Mouse (Mus musculus) midbrain, embryonic 13.5 days (tissue): Measurements from ENCODE around the gene Arhgap10. TPM values are rescaled to one million over a fixed set of nuclear protein-coding genes. Genes with fewer than 3 reads are reported as not detected.

ENCODE experiments used
- ATAC-seq: fragments of 200-750 bp; cut with Nextera tagmentation; 2 replicates; pipeline ENCODE4 v1.8.0; 2017; ENCODE audit warnings: mild to moderate bottlenecking, moderate TSS enrichment, moderate library complexity
- H3K27ac ChIP-seq: fragments of 300-500 bp; sonication (generic); 2 replicates; pipeline ENCODE4 v1.5.1; 2015; ENCODE audit warnings: inconsistent platforms, mild to moderate bottlenecking, moderate library complexity
- H3K27me3 ChIP-seq: fragments of 300-500 bp; sonication (generic); 2 replicates; pipeline ENCODE4 v1.6.1; 2015; ENCODE audit warnings: mild to moderate bottlenecking, inconsistent platforms
- H3K36me3 ChIP-seq: fragments of 300-500 bp; sonication (generic); 2 replicates; pipeline ENCODE4 v1.6.1; 2015; ENCODE audit warnings: mild to moderate bottlenecking, inconsistent platforms
- H3K4me1 ChIP-seq: fragments of 300-500 bp; sonication (generic); replicated peaks from 2 replicates; pipeline ENCODE4 v1.6.1; 2015; ENCODE audit warnings: inconsistent platforms
- H3K4me2 ChIP-seq: fragments of 300-500 bp; sonication (generic); replicated peaks from 2 replicates; pipeline ENCODE4 v1.6.1; 2015; ENCODE audit warnings: moderate library complexity, mild to moderate bottlenecking, inconsistent platforms
- H3K4me3 ChIP-seq: fragments of 300-500 bp; sonication (generic); replicated peaks from 2 replicates; pipeline ENCODE4 v1.5.1; 2015; ENCODE audit warnings: mild to moderate bottlenecking, inconsistent platforms
- H3K9ac ChIP-seq: fragments of 300-500 bp; sonication (generic); replicated peaks from 2 replicates; pipeline ENCODE4 v1.6.1; 2015; ENCODE audit warnings: mild to moderate bottlenecking, inconsistent platforms
- H3K9me3 ChIP-seq: fragments of 300-500 bp; sonication (generic); 2 replicates; pipeline ENCODE4 v1.6.1; 2016; ENCODE audit warnings: mild to moderate bottlenecking, inconsistent platforms
- WGBS: fragments of 180-500 bp; shearing (Covaris S2); methylation state at CpG from one replicate; pipeline ENCODE4 v1.1.7; 2015; 5-methylcytosine and 5-hydroxymethylcytosine counted together
- polyA plus RNA-seq: library from polyadenylated mRNA; unstranded; fragments of >200 nt; fragmentation: Nextera tagmentation; extraction: Ambion mirVana; gene quantifications from 2 replicates; pipeline ENCODE4 v1.2.1, GENCODE M21; 2015

The Arhgap10 gene
- polyA plus RNA-seq, 1 experiment from 2014 or later = 4.7 TPM

- ATAC-seq = no peak
These were observed 233.3 kb downstream of the Arhgap10 start for GRCm38 (mm10) chr8:77284473-77284872.

DNA sequence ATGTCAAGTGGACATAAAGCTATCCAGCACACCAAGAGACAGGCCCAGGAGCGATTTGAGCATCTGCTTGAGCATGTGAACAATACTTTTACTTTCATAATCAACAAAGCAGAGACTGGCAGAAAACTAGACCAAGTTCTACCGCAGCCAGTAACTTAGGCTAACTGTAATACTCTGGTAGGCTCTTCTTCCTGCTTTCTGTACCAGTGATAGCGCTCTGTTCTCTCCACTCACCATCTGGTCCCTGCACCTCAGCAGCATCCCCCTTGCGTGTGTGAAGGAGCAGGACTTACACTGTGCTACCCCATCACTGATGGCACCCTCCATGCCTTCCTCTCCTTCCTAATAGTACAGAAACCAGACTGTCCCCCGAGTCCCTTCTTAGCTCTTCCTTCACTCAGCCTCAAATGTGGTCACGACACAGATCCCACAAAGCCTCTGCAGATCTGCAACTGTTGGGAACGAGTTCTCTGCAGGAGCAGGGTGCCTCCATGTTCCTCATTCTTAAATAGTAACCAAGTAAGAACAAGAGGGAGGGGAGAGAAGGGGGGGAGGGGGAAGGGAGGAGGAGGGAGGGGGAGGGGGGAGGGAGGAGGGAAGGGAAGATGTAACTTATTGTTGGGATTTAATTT is 235.0 kb downstream of the Arhgap10 start:
- Histone ChIP-seq H3K4me3 (no peak overlapping the region), H3K9me3 (no peaks in the 10 kb centered on the region), H3K4me1 (no peaks in the 10 kb centered on the region), H3K4me2 (no peak overlapping the region), H3K9ac (no peak overlapping the region), H3K27me3 (no peaks in the 10 kb centered on the region), H3K27ac (no peak overlapping the region), H3K36me3 (no peaks in the 10 kb centered on the region)
- whole genome bisulfite sequencing = 86% methylated on average over 7 of the region's 7 CpGs
- no peak for ATAC-seq

More at GRCm38 (mm10) chr8:77284473-77284872, 233.3 kb downstream of the Arhgap10 start:
- Histone ChIP-seq H3K36me3 (no peaks in the 10 kb centered on the region), H3K9me3 (no peaks in the 10 kb centered on the region), H3K27me3 (no peaks in the 10 kb centered on the region), H3K4me2 (no peak overlapping the region), H3K4me1 (no peaks in the 10 kb centered on the region), H3K4me3 (no peak overlapping the region), H3K27ac (no peak overlapping the region), H3K9ac (no peak overlapping the region)
- WGBS = 77% methylated on average over 3 of the region's 3 CpGs

DNA sequence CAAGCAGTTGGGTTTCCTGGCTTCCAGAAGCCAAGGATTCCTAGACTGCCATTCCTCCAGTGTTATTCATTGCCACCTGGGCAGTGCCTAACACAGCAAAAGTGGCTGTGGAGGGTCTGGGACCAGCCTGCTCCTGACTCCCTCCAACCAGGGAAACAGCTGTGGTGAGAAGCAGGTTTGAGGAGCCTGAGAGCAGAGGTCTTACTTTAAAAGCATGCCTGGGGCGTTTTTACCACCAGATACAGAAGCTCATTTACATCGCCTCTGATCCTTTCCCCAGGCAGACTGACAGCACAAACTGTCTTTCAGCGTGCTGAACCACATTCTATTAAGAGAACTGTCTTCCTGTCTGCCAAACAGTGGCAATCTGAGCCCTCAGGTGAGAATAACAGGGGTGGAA is 237.8 kb downstream of the Arhgap10 start:
- no peak overlapping the region for H3K27ac ChIP-seq
- H3K4me3 ChIP-seq = no peak overlapping the region
- no peak overlapping the region for H3K9ac ChIP-seq
- no peaks in the 10 kb centered on the region for H3K9me3 ChIP-seq
- H3K27me3 ChIP-seq = no peaks in the 10 kb centered on the region
- 66% methylated on average over 3 of the region's 3 CpGs for WGBS
- no peak overlapping the region for H3K4me2 ChIP-seq
- peak; percentile 51; the same call in 1 of the 2 replicates for ATAC-seq
- no peaks in the 10 kb centered on the region for H3K36me3 ChIP-seq
- no peaks in the 10 kb centered on the region for H3K4me1 ChIP-seq

DNA sequence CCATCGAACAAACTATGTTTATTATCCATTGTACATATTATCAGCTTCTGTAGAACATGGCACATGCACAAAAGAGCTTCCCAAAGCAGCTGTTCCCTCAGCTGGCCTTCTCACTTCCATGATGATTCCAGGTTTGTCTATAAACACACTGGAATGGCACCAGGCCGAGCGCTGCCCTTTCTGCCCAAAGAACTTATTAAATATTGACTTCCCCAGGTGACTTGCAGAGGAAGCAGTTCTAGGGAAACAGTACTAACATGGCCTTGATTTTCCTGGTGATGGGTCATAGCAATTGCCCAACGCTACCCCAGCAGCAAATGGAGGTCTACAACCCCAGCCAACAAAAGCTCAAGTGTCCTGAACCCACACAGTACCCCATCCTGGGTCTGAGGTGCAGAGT is 239.5 kb downstream of the Arhgap10 start:
- H3K4me3 ChIP-seq = no peak overlapping the region
- H3K4me1 ChIP-seq = no peaks in the 10 kb centered on the region
- H3K4me2 ChIP-seq = no peak overlapping the region
- no peaks in the 10 kb centered on the region for H3K9me3 ChIP-seq
- no peaks in the 10 kb centered on the region for H3K27me3 ChIP-seq
- H3K9ac ChIP-seq = no peak overlapping the region
- H3K36me3 ChIP-seq = no peaks in the 10 kb centered on the region
- no peak for ATAC-seq
- WGBS = 95% methylated on average over 4 of the region's 4 CpGs
- H3K27ac ChIP-seq = no peak overlapping the region

DNA sequence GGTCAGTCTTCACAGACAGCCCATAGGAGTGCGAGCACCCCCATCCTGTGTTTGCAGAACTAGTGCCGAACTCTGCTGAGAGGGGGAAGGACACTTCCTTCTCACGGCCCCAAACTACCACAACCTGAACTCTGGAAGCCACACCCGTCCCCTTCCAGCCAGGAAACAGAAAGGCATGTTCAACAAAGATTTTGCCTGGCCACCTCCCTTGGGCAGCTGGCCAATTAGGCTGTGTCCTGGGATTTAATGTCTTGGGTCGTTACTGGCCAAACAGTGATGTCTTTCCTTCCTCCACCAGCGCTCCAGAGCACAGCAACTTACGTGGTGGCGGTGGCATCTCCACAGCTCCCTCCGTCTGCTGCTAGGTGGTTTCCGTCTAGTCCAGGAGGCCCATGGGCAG is 240.9 kb downstream of the Arhgap10 start:
- no peak overlapping the region for H3K27ac ChIP-seq
- H3K4me1 ChIP-seq = no peaks in the 10 kb centered on the region
- no peaks in the 10 kb centered on the region for H3K27me3 ChIP-seq
- no peak overlapping the region for H3K9ac ChIP-seq
- no peaks in the 10 kb centered on the region for H3K9me3 ChIP-seq
- WGBS = 90% methylated on average over 10 of the region's 10 CpGs
- ATAC-seq = no peak
- H3K4me3 ChIP-seq = no peak overlapping the region
- H3K4me2 ChIP-seq = no peak overlapping the region
- no peaks in the 10 kb centered on the region for H3K36me3 ChIP-seq

DNA sequence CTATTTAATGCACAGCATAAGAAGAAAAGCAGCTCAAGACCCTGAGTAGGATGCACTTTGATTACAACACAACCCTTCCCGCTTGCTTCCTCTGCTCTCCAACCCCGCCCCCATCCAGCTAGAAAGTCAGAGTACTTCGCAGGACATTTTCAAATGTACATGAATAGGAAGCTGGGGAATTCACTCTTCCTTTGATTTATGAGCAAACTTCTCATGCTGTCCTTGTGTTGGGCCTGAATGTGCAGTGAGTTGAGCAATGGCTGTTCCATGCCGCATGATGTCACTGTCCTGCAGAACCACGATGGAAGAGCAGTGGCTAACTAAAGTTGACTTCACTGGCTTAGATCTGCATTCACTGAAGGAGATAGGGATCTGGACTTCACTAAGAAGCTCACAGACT is 242.2 kb downstream of the Arhgap10 start:
- H3K4me3 ChIP-seq = no peak overlapping the region
- H3K36me3 ChIP-seq = no peaks in the 10 kb centered on the region
- H3K4me2 ChIP-seq = no peak overlapping the region
- no peak overlapping the region for H3K27ac ChIP-seq
- no peak for ATAC-seq
- WGBS = 93% methylated on average over 5 of the region's 5 CpGs
- no peak overlapping the region for H3K9ac ChIP-seq
- no peaks in the 10 kb centered on the region for H3K9me3 ChIP-seq
- no peaks in the 10 kb centered on the region for H3K27me3 ChIP-seq
- no peaks in the 10 kb centered on the region for H3K4me1 ChIP-seq

DNA sequence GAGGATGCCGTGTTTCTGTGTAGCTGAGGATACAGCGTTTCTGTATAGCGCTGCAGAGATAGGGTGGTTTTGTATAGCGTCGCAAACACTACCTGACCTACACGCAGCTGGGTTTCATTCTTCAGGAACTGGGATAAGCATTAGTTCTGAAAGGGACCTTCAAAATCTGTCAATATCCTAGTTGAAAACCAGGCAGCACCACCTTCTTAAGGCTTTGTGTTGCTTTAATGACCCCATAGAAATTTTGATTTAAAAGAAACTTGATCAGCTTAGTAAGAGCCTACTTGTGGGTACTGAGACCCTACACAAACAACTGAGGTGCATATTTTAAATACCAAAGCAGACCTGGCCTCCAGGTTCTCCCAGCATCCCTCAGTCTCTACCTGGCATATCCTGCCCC is 245.6 kb downstream of the Arhgap10 start:
- Histone ChIP-seq H3K36me3 (no peaks in the 10 kb centered on the region), H3K27me3 (no peaks in the 10 kb centered on the region), H3K4me2 (no peak overlapping the region), H3K4me3 (no peak overlapping the region), H3K4me1 (peaks cover 4% of the 10 kb centered on the region; the same call in 1 of the 2 replicates), H3K9ac (no peak overlapping the region), H3K9me3 (peaks cover 7% of the 10 kb centered on the region; the same call in 1 of the 2 replicates), H3K27ac (no peak overlapping the region)
- 89% methylated on average over 6 of the region's 6 CpGs for WGBS
- no peak for ATAC-seq

DNA sequence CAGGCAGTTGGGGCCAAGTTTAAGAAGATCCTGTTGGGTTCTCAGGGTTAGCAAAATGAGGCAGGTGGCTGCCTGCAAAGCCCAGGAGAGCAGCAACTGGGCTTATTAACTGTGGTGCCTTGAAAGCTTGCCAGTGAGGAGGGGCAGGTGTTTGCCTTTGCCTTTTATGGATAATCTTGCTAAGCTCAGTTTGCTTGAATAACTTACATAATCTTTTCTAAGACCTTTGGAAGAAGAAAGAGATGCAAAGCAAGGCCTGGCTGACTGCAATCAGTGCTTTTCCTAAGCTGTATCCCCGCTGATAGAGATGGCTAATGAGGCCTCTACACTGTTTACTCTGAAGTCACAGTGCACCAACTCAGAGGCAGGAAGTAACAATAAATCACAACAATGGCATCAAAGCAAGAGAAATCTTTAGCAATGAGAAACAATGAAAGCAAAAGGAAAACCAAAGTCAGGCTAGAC is 249.8 kb downstream of the Arhgap10 start:
- H3K27me3 ChIP-seq = no peaks in the 10 kb centered on the region
- peaks cover 7% of the 10 kb centered on the region; the same call in 1 of the 2 replicates for H3K9me3 ChIP-seq
- H3K4me2 ChIP-seq = no peak overlapping the region
- peaks cover 4% of the 10 kb centered on the region; the same call in 1 of the 2 replicates for H3K4me1 ChIP-seq
- no peak for ATAC-seq
- H3K36me3 ChIP-seq = no peaks in the 10 kb centered on the region
- H3K27ac ChIP-seq = no peak overlapping the region
- H3K9ac ChIP-seq = no peak overlapping the region
- no peak overlapping the region for H3K4me3 ChIP-seq
- 35% methylated on average over 1 of the region's 1 CpGs for WGBS

GRCm38 (mm10) chr8:77262216-77263009 is 255.3 kb downstream of the Arhgap10 start:
- H3K9ac ChIP-seq = no peak overlapping the region
- no peak overlapping the region for H3K4me2 ChIP-seq
- H3K36me3 ChIP-seq = no peaks in the 10 kb centered on the region
- H3K27me3 ChIP-seq = no peaks in the 10 kb centered on the region
- no peak for ATAC-seq
- no peaks in the 10 kb centered on the region for H3K4me1 ChIP-seq
- no peaks in the 10 kb centered on the region for H3K9me3 ChIP-seq
- H3K27ac ChIP-seq = no peak overlapping the region
- 88% methylated on average over 12 of the region's 12 CpGs for WGBS
- H3K4me3 ChIP-seq = no peak overlapping the region

- 90% methylated on average over 6 of the region's 6 CpGs for WGBS
- Histone ChIP-seq H3K9me3 (no peaks in the 10 kb centered on the region), H3K36me3 (no peaks in the 10 kb centered on the region), H3K4me1 (no peaks in the 10 kb centered on the region), H3K4me2 (no peak overlapping the region), H3K27ac (no peak overlapping the region), H3K27me3 (no peaks in the 10 kb centered on the region), H3K4me3 (no peak overlapping the region), H3K9ac (no peak overlapping the region)
- no peak for ATAC-seq
These were observed 256.5 kb downstream of the Arhgap10 start for GRCm38 (mm10) chr8:77261215-77261614.

DNA sequence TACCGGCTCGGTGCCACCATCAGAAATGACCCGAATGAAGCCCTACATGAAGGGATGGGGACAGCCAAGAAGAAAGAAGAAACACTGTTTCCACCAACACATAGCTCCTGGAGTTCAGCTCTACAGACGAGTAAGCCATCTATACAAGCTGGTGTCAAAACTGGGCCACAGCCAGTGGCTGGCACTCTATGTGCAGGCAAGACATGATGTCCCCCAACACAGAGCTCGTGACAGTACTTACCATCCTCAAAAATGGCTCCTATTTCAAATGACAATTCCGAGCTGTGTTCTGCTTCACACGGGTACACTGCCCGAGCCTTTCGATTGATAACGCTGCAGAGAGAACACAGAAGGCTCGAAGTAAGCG is 260.7 kb downstream of the Arhgap10 start:
- Histone ChIP-seq H3K9ac (no peak overlapping the region), H3K4me2 (no peak overlapping the region), H3K4me3 (no peak overlapping the region), H3K27me3 (no peaks in the 10 kb centered on the region), H3K4me1 (no peaks in the 10 kb centered on the region), H3K9me3 (no peaks in the 10 kb centered on the region), H3K36me3 (no peaks in the 10 kb centered on the region), H3K27ac (no peak overlapping the region)
- 94% methylated on average over 12 of the region's 12 CpGs for WGBS
- no peak for ATAC-seq

DNA sequence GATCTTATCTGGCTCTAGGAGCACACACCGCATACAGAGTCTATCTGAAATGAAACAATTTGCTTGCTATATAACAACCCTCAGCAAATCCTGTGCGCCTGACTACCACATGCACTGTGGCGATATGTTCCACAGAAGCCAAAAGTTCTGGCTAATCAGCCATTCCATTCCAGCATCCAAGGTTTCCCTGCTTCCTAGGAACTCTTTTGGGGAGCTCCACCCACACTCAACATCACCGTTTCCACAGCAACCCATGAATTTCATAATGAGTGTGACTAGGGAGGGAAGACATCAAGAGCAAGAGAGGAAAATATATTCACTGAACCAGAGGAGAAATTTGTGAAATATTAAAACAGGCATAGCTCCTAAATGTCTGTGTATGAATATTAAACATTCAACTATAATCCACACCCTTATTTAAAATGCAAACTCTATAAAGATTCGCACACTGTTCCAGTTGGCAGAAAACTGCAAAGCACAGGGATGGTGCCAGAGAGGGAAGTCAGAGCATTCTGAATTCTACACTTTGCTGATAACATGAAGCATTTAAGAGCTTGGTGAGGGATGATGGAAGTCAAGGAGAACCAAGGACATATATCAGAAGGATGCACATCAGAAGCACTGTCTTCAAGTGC is 261.2 kb downstream of the Arhgap10 start:
- Histone ChIP-seq H3K27ac (no peak overlapping the region), H3K27me3 (no peaks in the 10 kb centered on the region), H3K4me3 (no peak overlapping the region), H3K4me2 (no peak overlapping the region), H3K36me3 (no peaks in the 10 kb centered on the region), H3K4me1 (no peaks in the 10 kb centered on the region), H3K9ac (no peak overlapping the region), H3K9me3 (no peaks in the 10 kb centered on the region)
- WGBS = 95% methylated on average over 5 of the region's 5 CpGs
- ATAC-seq = no peak
